Mouse (Mus musculus) liver, adult 2 months (tissue): ENCODE measurements at regions not wholly inside any gene's neighbourhood (a gene's known extent, or its start where the extent isn't known, plus 50 kb on each side); places are given as distances from the start of the nearest gene placed in this dataset.

ENCODE experiments used
- DNase-seq: peaks from one replicate; pipeline ENCODE4 v3.0.0-alpha.2; 2011; ENCODE audit warnings: low read depth, low spot score; ENCODE audit errors: extremely low read depth
- H3K27ac ChIP-seq: fragments of 200-500 bp; replicated peaks from 2 replicates; pipeline ENCODE4 v1.5.1; 2012; ENCODE audit warnings: low read depth, mild to moderate bottlenecking, control low read depth, inconsistent platforms, low read length; ENCODE audit not compliant: insufficient read depth
- H3K27me3 ChIP-seq: fragments of 200-500 bp; 2 replicates; pipeline ENCODE4 v1.6.1; 2012; ENCODE audit warnings: mild to moderate bottlenecking, moderate library complexity, low read length, inconsistent platforms; ENCODE audit not compliant: control insufficient read depth, insufficient read depth
- H3K36me3 ChIP-seq: fragments of 200-500 bp; 2 replicates; pipeline ENCODE4 v1.6.1; 2012; ENCODE audit warnings: low read length, inconsistent platforms; ENCODE audit not compliant: control insufficient read depth, insufficient read depth
- H3K4me1 ChIP-seq: fragments of 200-500 bp; 2 replicates; pipeline ENCODE4 v1.6.1; 2011; ENCODE audit warnings: low read length; ENCODE audit not compliant: control insufficient read depth, insufficient read depth
- H3K4me3 ChIP-seq: fragments of 200-500 bp; 2 replicates; pipeline ENCODE4 v1.5.1; 2011; ENCODE audit warnings: low read depth, mild to moderate bottlenecking, control low read depth, low read length, moderate library complexity; ENCODE audit not compliant: insufficient read depth
- H3K79me2 ChIP-seq: fragments of 200-500 bp; 2 replicates; pipeline ENCODE4 v1.6.1; 2012; ENCODE audit warnings: inconsistent platforms, mild to moderate bottlenecking, low read length, moderate library complexity; ENCODE audit not compliant: control insufficient read depth, insufficient read depth
- H3K9ac ChIP-seq: fragments of 200-500 bp; 2 replicates; pipeline ENCODE4 v1.6.1; 2012; ENCODE audit warnings: low read depth, mild to moderate bottlenecking, control low read depth, inconsistent platforms, low read length
- CTCF ChIP-seq: fragments of 200-500 bp; IDR thresholded peaks from 2 replicates; pipeline ENCODE4 v1.5.1; 2011; ENCODE audit warnings: low read depth, low read length, control low read depth
- POLR2A ChIP-seq: fragments of 200-500 bp; IDR thresholded peaks from 2 replicates; pipeline ENCODE4 v1.6.1; 2011; ENCODE audit warnings: low read length, control low read depth; ENCODE audit not compliant: insufficient read depth; ENCODE audit errors: extremely low read depth
- WGBS: fragments of 180-500 bp; shearing (Covaris S2); methylation state at CpG from one replicate; pipeline ENCODE4 v1.1.7; 2018; 5-methylcytosine and 5-hydroxymethylcytosine counted together

DNA sequence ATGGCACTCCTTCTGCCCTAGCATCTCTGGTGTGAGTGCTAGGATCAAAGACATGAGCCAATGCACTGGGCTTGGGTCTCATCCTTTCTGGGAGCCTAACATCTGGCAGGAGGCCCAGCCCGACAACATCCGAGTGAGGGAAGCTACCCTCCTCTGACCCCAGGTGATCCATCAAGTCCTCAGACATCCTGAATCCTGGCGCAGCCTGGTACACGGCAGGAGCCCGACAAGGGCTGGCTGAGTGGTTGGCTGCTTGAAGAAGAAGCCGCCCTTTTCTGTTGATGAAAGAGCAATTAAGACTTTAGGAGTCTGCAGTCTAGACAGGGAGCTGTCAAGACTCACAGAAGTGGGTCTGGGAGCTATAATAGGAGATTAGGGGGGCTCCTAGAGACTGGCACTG is 342.1 kb downstream of the Rps24 start:
- WGBS, result 50% methylated on average over 6 of the region's 6 CpGs
- no peak for DNase-seq
- H3K36me3 ChIP-seq, result no peaks in the 10 kb centered on the region

GRCm38 (mm10) chr14:24833211-24833610 is 346.3 kb downstream of the Rps24 start:
- TF ChIP-seq CTCF, result no peak
- no peak for TF ChIP-seq POLR2A
- Histone ChIP-seq H3K27ac (no peak overlapping the region), H3K4me3 (no peak overlapping the region), H3K27me3 (no peaks in the 10 kb centered on the region), H3K4me1 (no peaks in the 10 kb centered on the region), H3K9ac (no peak overlapping the region), H3K79me2 (no peaks in the 10 kb centered on the region), H3K36me3 (no peaks in the 10 kb centered on the region)
- DNase-seq, result no peak
- WGBS, result 53% methylated on average over 2 of the region's 2 CpGs

More for the DNA sequence above, 342.1 kb downstream of the Rps24 start:
- no peak overlapping the region for H3K9ac ChIP-seq
- no peaks in the 10 kb centered on the region for H3K79me2 ChIP-seq
- H3K27ac ChIP-seq, result no peak overlapping the region
- no peak overlapping the region for H3K4me3 ChIP-seq
- TF ChIP-seq CTCF, result no peak
- no peak for TF ChIP-seq POLR2A
- no peaks in the 10 kb centered on the region for H3K27me3 ChIP-seq
- no peaks in the 10 kb centered on the region for H3K4me1 ChIP-seq

- TF ChIP-seq POLR2A (no peak), CTCF (no peak)
- H3K4me3 ChIP-seq, result no peak overlapping the region
- H3K4me1 ChIP-seq, result no peaks in the 10 kb centered on the region
- DNase-seq, result no peak
- H3K27ac ChIP-seq, result no peak overlapping the region
- H3K79me2 ChIP-seq, result no peaks in the 10 kb centered on the region
- WGBS, result 67% methylated on average over 4 of the region's 4 CpGs
- no peaks in the 10 kb centered on the region for H3K36me3 ChIP-seq
- H3K27me3 ChIP-seq, result no peaks in the 10 kb centered on the region
- no peak overlapping the region for H3K9ac ChIP-seq
Observed at GRCm38 (mm10) chr14:24838219-24838618, 351.3 kb downstream of the Rps24 start.

GRCm38 (mm10) chr14:24839056-24839455 is 352.1 kb downstream of the Rps24 start:
- Histone ChIP-seq H3K36me3 (no peaks in the 10 kb centered on the region), H3K27me3 (no peaks in the 10 kb centered on the region), H3K79me2 (no peaks in the 10 kb centered on the region), H3K4me3 (no peak overlapping the region), H3K4me1 (no peaks in the 10 kb centered on the region), H3K9ac (no peak overlapping the region), H3K27ac (no peak overlapping the region)
- no peak for TF ChIP-seq POLR2A
- no peak for TF ChIP-seq CTCF
- WGBS, result 83% methylated on average over 4 of the region's 4 CpGs
- no peak for DNase-seq

GRCm38 (mm10) chr14:24841715-24842496 is 355.0 kb downstream of the Rps24 start:
- no peak for TF ChIP-seq CTCF
- no peak for TF ChIP-seq POLR2A
- no peaks in the 10 kb centered on the region for H3K79me2 ChIP-seq
- no peak for DNase-seq
- H3K36me3 ChIP-seq, result no peaks in the 10 kb centered on the region
- H3K27me3 ChIP-seq, result no peaks in the 10 kb centered on the region
- H3K4me1 ChIP-seq, result no peaks in the 10 kb centered on the region
- 79% methylated on average over 17 of the region's 17 CpGs for whole genome bisulfite sequencing
- H3K4me3 ChIP-seq, result no peak overlapping the region
- no peak overlapping the region for H3K9ac ChIP-seq
- no peak overlapping the region for H3K27ac ChIP-seq

DNA sequence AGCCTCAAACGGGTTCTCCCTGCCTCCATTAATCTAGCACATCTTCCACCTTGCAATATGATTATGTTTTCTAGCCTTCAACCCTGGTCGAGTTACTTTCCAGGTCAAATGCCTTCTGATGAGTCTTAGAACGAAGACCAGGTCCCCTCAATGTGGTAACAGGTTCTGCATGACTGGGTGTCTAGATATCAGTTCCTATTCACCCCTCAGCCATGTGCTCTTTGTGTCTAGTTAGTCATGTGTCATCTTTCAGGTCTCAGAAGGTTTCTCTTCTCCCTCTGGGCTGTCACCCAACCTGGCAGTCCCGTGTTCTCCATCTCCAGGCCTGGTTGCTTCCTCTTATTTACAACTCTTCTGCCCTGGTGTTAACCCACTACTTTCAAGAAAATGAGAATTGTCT is 356.7 kb downstream of the Rps24 start:
- Histone ChIP-seq H3K9ac (no peak overlapping the region), H3K79me2 (no peaks in the 10 kb centered on the region), H3K27ac (no peak overlapping the region), H3K4me3 (no peak overlapping the region), H3K36me3 (no peaks in the 10 kb centered on the region), H3K27me3 (no peaks in the 10 kb centered on the region), H3K4me1 (no peaks in the 10 kb centered on the region)
- 54% methylated on average over 4 of the region's 4 CpGs for WGBS
- DNase-seq, result no peak
- TF ChIP-seq POLR2A, result no peak
- TF ChIP-seq CTCF, result no peak
